10 mouse cellular contexts compared by ENCODE assay signal in the genomic region with DNA sequence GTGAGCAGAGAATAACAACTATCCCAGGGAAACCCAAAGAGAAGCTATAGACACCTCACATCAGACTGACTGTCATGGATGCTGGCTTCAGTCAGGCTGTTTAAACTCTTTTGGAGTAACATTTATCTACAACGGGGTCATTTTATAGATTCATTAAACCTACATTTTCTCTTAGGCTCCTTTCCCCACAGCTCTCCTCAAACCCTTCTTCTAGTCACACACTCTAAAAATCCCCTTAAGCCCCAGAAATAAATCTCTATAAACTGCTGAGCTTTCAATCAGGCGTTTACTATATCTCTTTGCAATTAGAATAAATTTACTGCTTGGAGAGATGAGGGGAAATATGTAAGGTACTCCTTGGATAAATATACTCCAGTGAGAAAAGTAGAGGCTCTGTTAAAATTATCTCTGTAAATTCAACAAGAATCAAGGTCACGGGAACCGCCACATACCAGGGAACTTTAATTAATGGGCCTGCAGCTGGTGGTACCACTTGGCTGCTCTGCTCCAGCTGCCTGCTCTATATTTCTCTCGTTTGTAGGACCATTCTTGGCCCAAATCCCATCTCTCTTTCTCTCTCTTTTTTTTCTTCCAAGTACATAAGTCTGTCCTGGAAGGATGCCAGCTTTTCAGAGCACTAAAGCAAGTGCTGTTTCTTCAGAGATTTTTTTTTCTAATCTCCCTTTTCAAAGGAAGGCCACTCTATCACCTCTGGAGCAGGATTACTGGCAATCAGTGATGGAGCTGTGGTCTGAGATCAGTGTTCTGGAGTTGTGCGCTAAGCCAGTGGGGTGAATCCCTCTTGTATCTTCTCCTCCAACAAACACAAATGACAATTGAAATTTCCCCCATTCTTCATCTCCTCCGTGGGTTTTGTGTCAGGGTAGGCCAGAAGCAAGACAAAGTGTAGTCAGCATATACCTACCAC. TPM values are rescaled to one million over a fixed set of nuclear protein-coding genes. Genes with fewer than 3 reads are reported as not detected.
A peak's percentile ranks its signal among the peaks of the same experiment; 100 is the strongest.
DNase-seq lines count a peak whose midpoint lies in the region; ATAC-seq and TF ChIP-seq lines count a peak whose summit lies in the region.
"Had no signal": no experiment of that assay in that cellular context is flagged by ENCODE, and none has a peak within 500 bp of the region (broad histone marks: within the 10 kb centered on the region; RNA-seq: fewer than 3 reads in every experiment).

No protein-coding gene starts in this region.

- TF ChIP-seq EP300 in lung, postnatal 0 days (IDR thresholded peaks at IDR 0.05) = no peak

- no peaks in the 10 kb centered on the region for H3K36me3 ChIP-seq in heart, embryonic 13.5 days
- H3K36me3 ChIP-seq in lung, postnatal 0 days (ENCODE audit: insufficient read depth, low read length) = no peaks in the 10 kb centered on the region

- peak overlapping the region; percentile 31; the same call in 1 of the 2 replicates for H3K27ac ChIP-seq in heart, embryonic 13.5 days (replicated peaks)
- H3K27ac ChIP-seq in lung, postnatal 0 days (ENCODE audit: low read length) = no peak overlapping the region
- H3K27ac ChIP-seq: layer of hippocampus, adult 2 months had no signal

- ATAC-seq in heart, embryonic 13.5 days (ENCODE audit: extremely low read depth, insufficient number of reproducible peaks, low FRiP score, low TSS enrichment) = no peak
- no peak for ATAC-seq in lung, postnatal 0 days

- DNase-seq in heart, adult 18-20 months = no peak
- DNase-seq in lung, postnatal 0 days (ENCODE audit: low spot score) = peak; percentile 68
- no peak for DNase-seq in lung, adult 2 months
- DNase-seq in left cerebral cortex, postnatal 4 days = peak; percentile 15
- DNase-seq in skeletal muscle tissue, adult 2 months (ENCODE audit: low read depth, low spot score) = peak; percentile 4
- DNase-seq in cerebellum, adult 11 months = no peak
- DNase-seq in heart, postnatal 36 days = no peak

- no peak overlapping the region for H3K4me2 ChIP-seq in heart, embryonic 13.5 days
- no peak overlapping the region for H3K4me2 ChIP-seq in lung, postnatal 0 days (replicated peaks; ENCODE audit: low read depth, low read length)

- intact Hi-C loops in left cerebral cortex, postnatal 4 days (cut with DNase I) = no loop called here
- intact Hi-C loops in heart, postnatal 36 days (cut with DNase I) = no loop called here

- WGBS in heart, embryonic 13.5 days = 34% methylated on average over 7 of the region's 7 CpGs
- WGBS in lung, postnatal 0 days = 25% methylated on average over 7 of the region's 7 CpGs
- 43% methylated on average over 7 of the region's 7 CpGs for WGBS in lung, adult 2 months

- H3K4me3 ChIP-seq in heart, embryonic 13.5 days = no peak overlapping the region
- H3K4me3 ChIP-seq in lung, postnatal 0 days (ENCODE audit: low read depth, low read length) = no peak overlapping the region
- H3K4me3 ChIP-seq in lung, adult 2 months (replicated peaks; ENCODE audit: extremely low read depth, low read depth, low read length) = no peak overlapping the region
- H3K4me3 ChIP-seq: layer of hippocampus, adult 2 months had no signal

- no peak for TF ChIP-seq POLR2A in lung, adult 2 months (IDR thresholded peaks at IDR 0.05; ENCODE audit: borderline replicate concordance, extremely low read depth, low read depth, low read length)

- H3K4me1 ChIP-seq in heart, embryonic 13.5 days = peaks cover 41% of the 10 kb centered on the region
- no peaks in the 10 kb centered on the region for H3K4me1 ChIP-seq in lung, postnatal 0 days (ENCODE audit: insufficient read depth, low read depth, low read length)
- H3K4me1 ChIP-seq in lung, adult 2 months (ENCODE audit: control insufficient read depth, insufficient read depth, low read length) = no peaks in the 10 kb centered on the region

- H3K27me3 ChIP-seq in heart, embryonic 13.5 days (replicated peaks) = no peaks in the 10 kb centered on the region
- no peaks in the 10 kb centered on the region for H3K27me3 ChIP-seq in lung, postnatal 0 days (replicated peaks; ENCODE audit: insufficient read depth, low read length)
- H3K27me3 ChIP-seq: CH12.LX had no signal

- no peak overlapping the region for H3K9ac ChIP-seq in heart, embryonic 13.5 days
- H3K9ac ChIP-seq in lung, postnatal 0 days (replicated peaks; ENCODE audit: low read depth) = no peak overlapping the region

- TF ChIP-seq CTCF in lung, postnatal 0 days (IDR thresholded peaks at IDR 0.05) = no peak
- TF ChIP-seq CTCF in lung, adult 2 months (IDR thresholded peaks at IDR 0.05; ENCODE audit: insufficient read depth, low read length) = no peak

- no peaks in the 10 kb centered on the region for H3K9me3 ChIP-seq in heart, embryonic 13.5 days
- no peaks in the 10 kb centered on the region for H3K9me3 ChIP-seq in lung, postnatal 0 days (ENCODE audit: low read length)

RNA-seq across cellular contexts. Expression of gene Gm11060, which starts 2.0 kb away (rescaled TPM):
- not detected in 2 replicates for polyA plus RNA-seq in heart, embryonic 13.5 days (2015; fragmentation: Nextera tagmentation; extraction: Ambion mirVana)
- total RNA-seq in heart, adult 18-20 months (2021) = not detected
- polyA plus RNA-seq in lung, postnatal 0 days (2015; fragmentation: Nextera tagmentation; extraction: Ambion mirVana) = not detected in 2 replicates
- polyA plus RNA-seq in lung, adult 2 months (2012; rRNA removed) = not detected in 2 replicates
- not detected for total RNA-seq in left cerebral cortex, postnatal 4 days (2021)
- not detected for total RNA-seq in heart, postnatal 36 days (2021)
- total RNA-seq: CH12.LX; layer of hippocampus, adult 2 months had no signal

RNA-seq across cellular contexts. Expression of gene Wt1, which starts 36.5 kb away (rescaled TPM):
- 22.2 and 26.1 TPM in 2 replicates for polyA plus RNA-seq in heart, embryonic 13.5 days (2015; fragmentation: Nextera tagmentation; extraction: Ambion mirVana)
- 1 to 10 TPM; 4.1 to 6.8 TPM for total RNA-seq in heart, adult 18-20 months (2021)
- polyA plus RNA-seq in lung, postnatal 0 days (2015; fragmentation: Nextera tagmentation; extraction: Ambion mirVana) = 2.1 and 2.7 TPM in 2 replicates
- 4.9 and 12.0 TPM in 2 replicates for polyA plus RNA-seq in lung, adult 2 months (2012; rRNA removed)
- under 1 TPM in 1 of 2 experiments, not detected in 1; 0.26 TPM for total RNA-seq in left cerebral cortex, postnatal 4 days (2021)
- total RNA-seq in heart, postnatal 36 days (2021) = 1 to 10 TPM; 5.2 to 6.9 TPM
- total RNA-seq: CH12.LX; layer of hippocampus, adult 2 months had no signal

Comparison
In these comparisons a context has a peak if more than half of its experiments do, and no peak if none do; other contexts are left out.
1. DNase-seq: peak in lung, postnatal 0 days (single experiment), left cerebral cortex, postnatal 4 days (single experiment) and skeletal muscle tissue, adult 2 months (single experiment); none in heart, adult 18-20 months (0 of 2), lung, adult 2 months (single experiment), cerebellum, adult 11 months (single experiment) and heart, postnatal 36 days (0 of 2).
2. RNA of gene Wt1, which starts 36.5 kb away (total RNA-seq): 5.2 to 6.9 TPM in heart, postnatal 36 days and 4.1 to 6.8 TPM in heart, adult 18-20 months; 0.26 TPM in left cerebral cortex, postnatal 4 days; every median in the first group is over 4 times any median in the second.